14 mouse cellular contexts compared by ENCODE assay signal in the genomic region with DNA sequence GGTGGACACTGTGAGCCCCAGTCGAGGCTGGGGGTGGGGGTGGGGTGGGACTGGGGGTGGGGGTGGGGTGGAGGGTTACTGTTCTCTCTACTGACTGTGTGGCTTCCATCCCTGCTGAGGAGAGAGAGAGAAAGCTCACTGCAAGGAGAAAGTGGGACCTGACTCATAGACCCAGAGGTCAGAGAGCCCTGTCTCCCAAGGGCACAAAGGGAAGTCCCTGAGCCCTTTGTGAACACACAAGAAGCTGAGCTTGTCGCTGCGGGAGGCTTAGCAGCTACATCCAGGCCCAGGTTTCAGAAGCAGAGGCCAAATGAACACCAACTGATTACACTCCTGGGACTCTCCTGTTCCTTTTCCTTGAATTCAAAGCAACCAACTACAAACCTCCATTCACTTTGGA.
"Had no signal": no experiment of that assay in that cellular context is flagged by ENCODE, and none has a peak within 500 bp of the region (broad histone marks: within the 10 kb centered on the region; RNA-seq: fewer than 3 reads in every experiment).

No protein-coding gene starts in this region.

- ATAC-seq: midbrain, embryonic 13.5 days had no signal

- H3K36me3 ChIP-seq: liver, embryonic 13.5 days; midbrain, embryonic 13.5 days; stomach, embryonic 15.5 days had no signal

- H3K27ac ChIP-seq: kidney, postnatal 0 days; layer of hippocampus, adult 2 months; liver, embryonic 13.5 days; macrophage; midbrain, embryonic 13.5 days; stomach, embryonic 15.5 days had no signal

- H3K4me3 ChIP-seq: layer of hippocampus, adult 2 months; liver, embryonic 13.5 days; midbrain, embryonic 13.5 days; stomach, embryonic 15.5 days had no signal

- H3K9ac ChIP-seq: liver, embryonic 13.5 days; midbrain, embryonic 13.5 days; stomach, embryonic 15.5 days had no signal

- H3K4me1 ChIP-seq: liver, embryonic 13.5 days; midbrain, embryonic 13.5 days; stomach, embryonic 15.5 days had no signal

- DNase-seq: kidney, adult 2 months; kidney, postnatal 25 days; layer of hippocampus, adult 9-11 months; liver, embryonic 13.5 days; lung, adult 2 months; lung, postnatal 14 days; right cerebral cortex, postnatal 4 days; thymus, adult 2 months; thymus, postnatal 25 days had no signal

- H3K9me3 ChIP-seq: liver, embryonic 13.5 days; midbrain, embryonic 13.5 days; stomach, embryonic 15.5 days had no signal

- H3K27me3 ChIP-seq: liver, embryonic 13.5 days; midbrain, embryonic 13.5 days; stomach, embryonic 15.5 days had no signal

- H3K4me2 ChIP-seq: liver, embryonic 13.5 days; midbrain, embryonic 13.5 days; stomach, embryonic 15.5 days had no signal
